Mouse (Mus musculus): ENCODE data around the gene Cavin1. TPM values are rescaled to one million over a fixed set of nuclear protein-coding genes. Genes with fewer than 3 reads are reported as not detected.

Gene Cavin1
- polyA plus RNA-seq, 1 experiment from 2014 or later = 69.6 TPM

DNA sequence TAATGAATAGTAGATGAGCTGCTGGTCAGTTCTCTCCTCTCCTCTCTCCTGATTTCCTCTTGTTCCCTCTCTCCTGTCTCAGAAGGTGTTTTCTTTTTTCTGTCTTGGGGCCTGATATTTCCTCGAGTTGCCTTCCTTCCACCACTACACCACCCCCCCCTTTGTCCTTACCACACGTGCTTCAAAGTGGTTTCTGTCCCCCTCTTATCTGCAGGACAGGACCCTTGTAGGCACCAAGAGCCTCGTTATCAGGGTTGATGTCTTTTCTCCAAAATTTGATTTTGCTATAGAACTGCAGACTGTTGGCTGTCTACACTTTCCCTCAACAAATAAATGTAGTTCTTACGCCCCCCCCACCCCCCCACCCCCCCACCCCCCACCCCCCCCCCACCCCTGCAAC is 22.4 kb downstream of the Cavin1 start:
- Histone ChIP-seq H3K4me1 (no peaks in the 10 kb centered on the region), H3K9me3 (0 out of 2 replicates have a peak, but pooled peaks cover 4% of the 10 kb centered on the region), H3K9ac (no peak overlapping the region), H3K27ac (no peak overlapping the region), H3K4me2 (replicated peaks) (no peak overlapping the region), H3K36me3 (no peaks in the 10 kb centered on the region), H3K27me3 (no peaks in the 10 kb centered on the region), H3K4me3 (no peak overlapping the region)
- WGBS = 61% methylated on average over 4 of the region's 4 CpGs
- no peak for ATAC-seq (ENCODE audit: insufficient number of reproducible peaks, insufficient read depth, low FRiP score, low TSS enrichment)

DNA sequence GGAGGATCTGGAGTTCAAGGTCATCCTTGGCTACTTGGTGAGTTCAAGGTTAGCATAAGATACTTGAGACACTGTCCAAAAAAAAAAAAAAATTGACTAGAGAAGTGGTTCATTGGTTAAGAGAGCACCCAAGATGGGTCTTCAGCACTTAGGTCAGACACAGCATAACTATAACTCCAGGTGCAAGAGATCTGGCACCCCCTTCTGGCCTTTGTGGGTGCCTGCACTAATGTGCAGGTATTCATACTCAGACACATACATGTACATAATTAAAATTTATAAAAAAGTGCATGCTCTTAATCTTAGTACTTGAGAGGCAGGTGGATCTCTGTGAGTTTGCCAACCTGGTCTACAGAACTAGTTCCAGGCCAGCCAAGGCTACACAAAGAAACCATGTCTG is 23.1 kb downstream of the Cavin1 start:
- no peaks in the 10 kb centered on the region for H3K4me1 ChIP-seq
- no peak overlapping the region for H3K4me3 ChIP-seq
- H3K36me3 ChIP-seq = no peaks in the 10 kb centered on the region
- no peak overlapping the region for H3K9ac ChIP-seq
- no peaks in the 10 kb centered on the region for H3K27me3 ChIP-seq
- H3K27ac ChIP-seq = no peak overlapping the region
- H3K4me2 ChIP-seq (replicated peaks) = no peak overlapping the region
- ATAC-seq (ENCODE audit: insufficient number of reproducible peaks, insufficient read depth, low FRiP score, low TSS enrichment) = no peak
- H3K9me3 ChIP-seq = 0 out of 2 replicates have a peak, but pooled peaks cover 4% of the 10 kb centered on the region

DNA sequence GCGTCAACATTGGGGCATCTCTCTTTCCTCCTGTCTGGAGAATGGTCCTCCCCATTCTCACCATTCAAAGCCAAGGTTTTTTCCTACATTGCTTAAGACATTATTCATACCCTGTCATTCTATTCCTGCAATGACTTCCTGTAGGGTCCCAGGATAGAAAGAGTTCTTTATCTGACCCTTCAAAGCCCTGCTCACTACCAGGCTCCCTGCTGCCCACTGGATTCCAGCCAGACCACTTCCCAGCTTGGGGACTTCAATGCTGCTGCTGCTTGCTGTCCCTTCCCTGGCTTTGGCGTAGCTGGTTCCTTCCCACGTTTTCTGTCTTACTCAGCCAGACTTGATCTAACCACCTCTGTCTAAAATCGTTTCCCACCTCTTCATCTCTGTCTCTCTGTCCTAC is 23.8 kb downstream of the Cavin1 start:
- Histone ChIP-seq H3K4me2 (replicated peaks) (no peak overlapping the region), H3K4me1 (no peaks in the 10 kb centered on the region), H3K36me3 (no peaks in the 10 kb centered on the region), H3K27ac (no peak overlapping the region), H3K4me3 (no peak overlapping the region), H3K9me3 (0 out of 2 replicates have a peak, but pooled peaks cover 4% of the 10 kb centered on the region), H3K27me3 (no peaks in the 10 kb centered on the region), H3K9ac (no peak overlapping the region)
- 35% methylated on average over 4 of the region's 4 CpGs for WGBS
- no peak for ATAC-seq (ENCODE audit: insufficient number of reproducible peaks, insufficient read depth, low FRiP score, low TSS enrichment)

DNA sequence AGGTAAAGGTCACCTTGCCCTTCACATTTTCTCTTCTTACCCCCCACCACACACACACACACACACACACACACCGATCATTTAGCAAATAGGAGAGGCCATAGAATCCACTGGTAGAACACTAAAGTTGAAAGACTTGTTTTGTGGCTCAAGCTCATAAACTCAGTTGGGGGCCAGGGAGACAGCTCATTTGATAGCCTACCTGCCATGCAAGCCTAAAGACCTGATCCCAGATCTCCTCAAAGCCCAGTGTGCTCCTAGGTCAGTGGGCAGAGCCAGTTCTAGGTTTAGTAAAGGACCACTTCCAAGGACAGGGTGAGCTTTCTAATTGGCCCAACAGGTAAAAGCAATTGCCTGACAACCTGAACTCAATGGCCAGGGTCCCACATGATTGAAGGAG is 28.3 kb downstream of the Cavin1 start:
- 86% methylated on average over 1 of the region's 1 CpGs for WGBS
- no peak for ATAC-seq (ENCODE audit: insufficient number of reproducible peaks, insufficient read depth, low FRiP score, low TSS enrichment)

DNA sequence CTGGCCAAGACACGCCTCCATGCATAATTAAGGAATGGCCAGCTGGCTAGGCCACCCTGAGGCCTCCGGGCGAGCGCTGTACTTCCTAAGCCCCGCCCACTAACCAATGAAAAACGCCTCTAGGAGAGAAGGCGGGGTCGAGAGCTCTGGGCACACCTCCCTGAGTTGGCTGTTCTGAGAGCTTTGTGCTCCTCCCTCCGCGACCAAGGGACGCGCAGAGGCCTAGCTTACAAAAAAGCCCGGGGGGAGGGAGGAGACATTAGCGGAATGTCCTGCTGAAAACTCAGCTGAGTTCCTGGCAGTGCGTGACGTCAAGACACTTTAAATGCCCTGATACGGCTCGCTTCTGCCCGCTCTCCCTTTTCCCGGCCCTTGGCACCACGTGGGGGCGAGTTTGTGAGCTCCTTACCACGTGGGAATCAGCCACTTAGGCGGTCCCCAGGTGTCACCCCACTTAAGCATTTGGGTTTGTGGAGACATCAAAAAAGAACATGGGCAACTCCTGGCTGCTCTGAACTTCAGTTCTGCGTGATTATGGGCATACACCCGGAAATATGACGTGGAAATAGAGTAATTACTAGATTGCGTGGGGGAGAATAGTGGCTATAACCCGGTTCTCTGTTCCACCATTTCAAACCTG is 31.1 kb downstream of the Cavin1 start, which contains the start of gene Stat3:
TSS of gene Stat3 (minus strand) at position 29 of the 640 bp plus-strand sequence.
- ATAC-seq (ENCODE audit: insufficient number of reproducible peaks, insufficient read depth, low FRiP score, low TSS enrichment) = peak; percentile 98
- under 1% methylated on average over 29 of the region's 29 CpGs for whole genome bisulfite sequencing
- Histone ChIP-seq H3K27ac (peak within 1 kb of the TSS; percentile 69), H3K4me1 (0 out of 2 replicates have a peak, but pooled peaks cover 4% of the 10 kb centered on the region), H3K9me3 (no peaks in the 10 kb centered on the region), H3K4me2 (replicated peaks) (peak within 1 kb of the TSS; percentile 72), H3K27me3 (no peaks in the 10 kb centered on the region), H3K4me3 (peak within 1 kb of the TSS; percentile 65), H3K9ac (peak within 1 kb of the TSS; percentile 72), H3K36me3 (no peaks in the 10 kb centered on the region)

More for the DNA sequence above, 28.3 kb downstream of the Cavin1 start:
- 0 out of 2 replicates have a peak, but pooled peaks cover 2% of the 10 kb centered on the region for H3K4me1 ChIP-seq
- 0 out of 2 replicates have a peak, but pooled peaks cover 4% of the 10 kb centered on the region for H3K9me3 ChIP-seq
- no peaks in the 10 kb centered on the region for H3K36me3 ChIP-seq
- no peak overlapping the region for H3K4me3 ChIP-seq
- H3K9ac ChIP-seq = no peak overlapping the region
- no peaks in the 10 kb centered on the region for H3K27me3 ChIP-seq
- H3K4me2 ChIP-seq (replicated peaks) = no peak overlapping the region
- no peak overlapping the region for H3K27ac ChIP-seq

DNA sequence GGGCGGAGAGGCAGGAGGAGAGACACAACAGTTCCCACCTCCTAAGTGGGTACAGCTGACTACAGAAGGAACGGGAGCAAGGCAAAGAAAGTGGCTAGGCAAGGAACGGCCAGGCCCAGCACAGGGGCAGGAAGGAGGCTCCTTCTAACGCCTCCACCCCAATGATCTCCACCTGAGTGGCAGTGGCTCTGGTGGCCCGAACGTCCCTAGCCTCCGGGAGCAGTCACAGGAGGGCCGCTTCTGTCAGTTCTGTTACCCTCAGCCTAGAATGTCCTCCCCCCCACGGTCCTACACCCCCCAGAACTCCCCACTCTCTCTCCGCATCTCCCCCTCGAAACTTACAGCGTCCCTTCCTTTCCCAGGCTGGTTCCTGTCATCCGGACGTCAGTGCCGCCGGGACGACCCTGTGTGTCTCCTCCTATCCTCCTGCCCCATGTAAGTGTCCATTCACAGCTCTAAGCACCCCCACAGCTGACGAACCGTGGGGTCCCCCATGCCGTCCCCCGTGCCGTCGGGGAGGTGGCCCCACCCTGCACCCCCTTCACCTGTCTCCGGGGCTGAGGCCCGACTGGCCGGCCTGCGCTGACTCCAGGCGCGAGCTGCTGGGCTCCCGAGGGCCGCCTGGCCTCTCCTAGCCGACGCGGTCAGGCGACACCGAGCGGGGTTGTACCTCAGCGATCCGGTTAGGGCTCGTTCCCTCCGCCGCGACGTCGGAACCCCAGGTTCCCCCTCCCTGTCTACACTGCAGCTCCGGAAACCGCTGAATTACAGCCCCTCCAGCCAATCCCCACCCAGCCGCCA is 31.8 kb downstream of the Cavin1 start:
- Histone ChIP-seq H3K4me1 (0 out of 2 replicates have a peak, but pooled peaks cover 4% of the 10 kb centered on the region), H3K9me3 (no peaks in the 10 kb centered on the region), H3K4me2 (replicated peaks) (peak overlapping the region; percentile 72), H3K36me3 (no peaks in the 10 kb centered on the region), H3K9ac (peak overlapping the region; percentile 72), H3K4me3 (peak overlapping the region; percentile 65), H3K27me3 (no peaks in the 10 kb centered on the region), H3K27ac (peak overlapping the region; percentile 69)
- ATAC-seq (ENCODE audit: insufficient number of reproducible peaks, insufficient read depth, low FRiP score, low TSS enrichment) = no peak; the same call in 1 of the 2 replicates
- 1% methylated on average over 47 of the region's 48 CpGs for WGBS

DNA sequence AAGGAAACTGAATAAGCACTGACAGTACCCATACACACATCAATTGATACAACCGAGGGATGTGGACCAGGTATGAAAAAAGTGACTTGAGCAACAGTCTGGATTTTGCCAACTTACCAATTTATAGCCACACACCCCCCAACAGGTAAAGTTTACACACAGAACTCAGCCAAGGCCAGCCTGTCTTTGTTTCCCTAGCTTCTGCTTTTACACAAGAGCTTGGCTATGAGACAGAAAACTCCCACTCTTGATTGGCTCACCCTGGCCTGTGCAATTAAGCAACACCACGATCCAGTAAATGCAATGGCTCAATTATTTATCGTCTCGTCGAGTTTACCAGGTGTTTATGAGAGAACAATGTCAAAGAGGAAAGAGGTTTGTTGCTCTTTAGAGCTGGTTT is 32.6 kb downstream of the Cavin1 start:
- Histone ChIP-seq H3K9ac (no peak overlapping the region), H3K27ac (no peak overlapping the region), H3K4me3 (peak overlapping the region; percentile 65; the same call in 1 of the 2 replicates), H3K27me3 (no peaks in the 10 kb centered on the region), H3K36me3 (no peaks in the 10 kb centered on the region), H3K4me2 (replicated peaks) (peak overlapping the region; percentile 72), H3K9me3 (no peaks in the 10 kb centered on the region), H3K4me1 (0 out of 2 replicates have a peak, but pooled peaks cover 4% of the 10 kb centered on the region)
- no peak for ATAC-seq (ENCODE audit: insufficient number of reproducible peaks, insufficient read depth, low FRiP score, low TSS enrichment)
- WGBS = 27% methylated on average over 5 of the region's 5 CpGs

DNA sequence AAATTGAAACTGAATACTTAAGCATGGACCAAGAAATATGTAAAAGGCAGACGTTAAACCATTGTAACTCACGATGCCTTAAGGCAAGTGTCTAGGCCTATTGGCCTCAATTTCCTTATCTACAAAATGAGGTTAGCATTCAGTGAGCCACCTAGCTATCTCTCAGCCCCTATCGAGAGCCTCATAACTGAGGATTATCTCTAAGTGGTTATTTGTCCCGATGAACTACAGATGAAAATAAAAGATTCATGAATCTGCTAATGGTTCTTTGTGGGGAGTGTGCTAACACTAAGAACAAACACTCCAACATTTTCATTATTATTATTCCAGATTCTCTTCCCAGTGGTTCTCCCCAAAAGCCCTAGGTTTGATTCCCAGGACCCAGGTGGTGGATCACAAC is 33.4 kb downstream of the Cavin1 start:
- H3K9ac ChIP-seq = no peak overlapping the region
- no peak overlapping the region for H3K4me2 ChIP-seq (replicated peaks)
- 0 out of 2 replicates have a peak, but pooled peaks cover 4% of the 10 kb centered on the region for H3K4me1 ChIP-seq
- H3K27ac ChIP-seq = no peak overlapping the region
- no peaks in the 10 kb centered on the region for H3K36me3 ChIP-seq
- ATAC-seq (ENCODE audit: insufficient number of reproducible peaks, insufficient read depth, low FRiP score, low TSS enrichment) = no peak
- no peak overlapping the region for H3K4me3 ChIP-seq
- 67% methylated on average over 4 of the region's 4 CpGs for WGBS
- H3K27me3 ChIP-seq = no peaks in the 10 kb centered on the region
- H3K9me3 ChIP-seq = no peaks in the 10 kb centered on the region

DNA sequence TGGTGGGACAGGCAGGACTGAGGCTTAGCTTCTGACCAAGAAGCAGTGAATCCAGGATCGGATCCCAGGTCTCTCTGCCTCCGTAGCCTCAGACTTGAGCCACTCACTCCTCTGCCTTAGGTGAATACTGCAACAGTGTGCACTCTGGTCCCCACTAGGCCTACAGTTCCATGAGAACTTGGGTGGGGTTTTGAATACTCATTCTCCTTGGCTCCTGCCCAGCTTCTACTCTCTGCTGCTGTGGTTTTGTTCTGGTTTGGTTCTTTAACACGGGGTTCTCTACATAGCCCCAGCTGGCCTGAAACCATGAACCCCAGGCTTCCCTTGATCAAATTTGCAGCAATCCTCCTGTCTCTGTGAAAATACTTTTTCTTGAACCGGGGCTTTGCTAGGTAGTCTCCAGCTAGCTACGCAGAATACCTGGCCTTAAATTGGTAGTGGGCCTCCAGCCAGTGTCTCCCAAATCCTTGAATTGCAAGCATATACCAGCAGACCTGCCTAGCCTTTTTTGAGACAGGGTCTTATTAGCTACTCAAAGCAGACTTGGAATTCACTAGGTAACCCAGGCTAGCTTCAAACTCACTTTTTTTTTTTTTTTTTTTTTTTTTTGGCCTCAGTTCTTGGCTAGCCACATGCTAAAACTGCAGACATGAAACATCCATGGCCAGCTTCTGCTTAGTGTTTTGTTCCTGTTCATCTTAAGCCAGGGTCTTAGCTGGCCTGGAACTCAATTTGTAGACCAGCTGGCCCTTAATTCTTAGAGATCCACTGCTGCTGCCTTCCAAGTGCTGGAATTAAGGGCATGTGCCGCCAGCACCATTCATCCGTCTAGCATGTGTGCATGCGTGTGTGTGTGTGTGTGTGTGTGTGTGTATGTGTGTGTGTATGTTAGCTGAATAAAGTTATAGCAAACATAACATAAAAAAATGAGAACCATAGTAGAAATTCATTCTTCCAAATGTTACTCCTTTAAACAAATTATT is 35.0 kb downstream of the Cavin1 start:
- Histone ChIP-seq H3K27ac (no peak overlapping the region), H3K9me3 (no peaks in the 10 kb centered on the region), H3K9ac (no peak overlapping the region), H3K4me2 (replicated peaks) (no peak overlapping the region), H3K27me3 (no peaks in the 10 kb centered on the region), H3K4me1 (0 out of 2 replicates have a peak, but pooled peaks cover 4% of the 10 kb centered on the region), H3K36me3 (no peaks in the 10 kb centered on the region), H3K4me3 (no peak overlapping the region)
- ATAC-seq (ENCODE audit: insufficient number of reproducible peaks, insufficient read depth, low FRiP score, low TSS enrichment) = no peak
- 87% methylated on average over 8 of the region's 8 CpGs for WGBS

DNA sequence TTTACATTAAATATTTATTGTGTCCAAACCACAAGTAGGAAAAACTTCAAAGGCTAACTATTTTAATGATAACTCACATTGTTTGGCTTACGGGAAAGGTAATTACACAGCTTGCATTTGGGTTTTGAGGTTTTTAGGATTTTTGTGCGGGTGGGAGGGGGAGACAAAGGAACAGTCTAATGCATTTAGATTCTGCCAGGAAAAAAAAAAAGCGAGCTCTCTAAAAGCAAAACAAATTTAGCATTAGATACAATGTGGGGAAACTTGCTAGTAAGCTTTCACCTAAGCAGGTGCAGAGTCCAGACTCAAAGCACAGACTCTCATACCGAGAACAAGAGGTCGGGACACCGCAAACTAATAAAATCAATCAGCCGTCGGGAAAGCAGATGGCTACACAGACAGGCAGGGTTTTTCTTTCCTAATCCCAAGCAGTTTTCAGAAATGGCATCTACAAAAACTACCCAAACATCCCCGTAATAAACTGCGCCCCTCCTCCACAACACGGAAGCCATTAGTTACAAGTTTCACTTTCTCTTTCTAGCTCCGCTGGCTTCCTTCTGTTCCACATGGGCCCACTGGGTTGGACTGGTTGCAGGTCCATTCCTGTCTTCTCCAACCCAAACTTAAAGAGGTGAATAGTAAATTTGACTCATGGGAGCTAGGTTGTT is 39.3 kb downstream of the Cavin1 start:
- no peaks in the 10 kb centered on the region for H3K36me3 ChIP-seq
- H3K4me3 ChIP-seq = no peak overlapping the region
- no peaks in the 10 kb centered on the region for H3K4me1 ChIP-seq
- H3K9ac ChIP-seq = no peak overlapping the region
- no peak overlapping the region for H3K4me2 ChIP-seq (replicated peaks)
- H3K9me3 ChIP-seq = no peaks in the 10 kb centered on the region
- no peak overlapping the region for H3K27ac ChIP-seq
- no peak for ATAC-seq (ENCODE audit: insufficient number of reproducible peaks, insufficient read depth, low FRiP score, low TSS enrichment)
- no peaks in the 10 kb centered on the region for H3K27me3 ChIP-seq
- WGBS = 70% methylated on average over 12 of the region's 12 CpGs

DNA sequence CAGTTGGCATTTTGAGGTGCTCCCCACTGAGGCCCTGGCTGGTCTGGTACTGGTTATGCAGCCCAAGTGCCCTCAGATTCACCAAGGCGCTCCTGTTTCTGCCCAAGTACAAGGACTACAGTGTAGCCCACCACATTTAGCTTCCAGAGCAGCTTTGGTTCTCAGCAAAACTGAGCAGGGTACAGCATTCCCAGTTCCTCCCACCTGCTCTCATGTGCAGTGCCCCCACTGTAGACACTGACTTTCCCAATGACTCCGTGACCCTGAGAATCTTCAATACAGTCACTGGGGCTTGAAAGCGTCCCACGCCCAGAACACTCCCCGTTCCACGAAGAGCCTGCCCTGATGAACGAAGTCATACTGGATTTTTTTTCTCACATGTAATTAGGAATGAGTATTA is 40.1 kb downstream of the Cavin1 start:
- H3K4me3 ChIP-seq = no peak overlapping the region
- no peak overlapping the region for H3K9ac ChIP-seq
- H3K27me3 ChIP-seq = no peaks in the 10 kb centered on the region
- no peaks in the 10 kb centered on the region for H3K9me3 ChIP-seq
- H3K36me3 ChIP-seq = no peaks in the 10 kb centered on the region
- 80% methylated on average over 7 of the region's 7 CpGs for WGBS
- no peak for ATAC-seq (ENCODE audit: insufficient number of reproducible peaks, insufficient read depth, low FRiP score, low TSS enrichment)
- H3K4me2 ChIP-seq (replicated peaks) = no peak overlapping the region
- H3K4me1 ChIP-seq = no peaks in the 10 kb centered on the region
- H3K27ac ChIP-seq = no peak overlapping the region

Measured in embryonic facial prominence, embryonic 12.5 days (tissue).